Mouse (Mus musculus): ENCODE data around the gene Vmn1r43. TPM values are rescaled to one million over a fixed set of nuclear protein-coding genes. Genes with fewer than 3 reads are reported as not detected.
"Not testable (repeated sequence)": the region's sequence is repeated elsewhere in the genome, so short reads cannot be mapped to it uniquely, and the experiment has no call there.

The Vmn1r43 gene
- polyA plus RNA-seq (2011; ENCODE audit: insufficient read depth, insufficient read length, low replicate concordance, missing spikeins): not detected in 2 replicates

DNA sequence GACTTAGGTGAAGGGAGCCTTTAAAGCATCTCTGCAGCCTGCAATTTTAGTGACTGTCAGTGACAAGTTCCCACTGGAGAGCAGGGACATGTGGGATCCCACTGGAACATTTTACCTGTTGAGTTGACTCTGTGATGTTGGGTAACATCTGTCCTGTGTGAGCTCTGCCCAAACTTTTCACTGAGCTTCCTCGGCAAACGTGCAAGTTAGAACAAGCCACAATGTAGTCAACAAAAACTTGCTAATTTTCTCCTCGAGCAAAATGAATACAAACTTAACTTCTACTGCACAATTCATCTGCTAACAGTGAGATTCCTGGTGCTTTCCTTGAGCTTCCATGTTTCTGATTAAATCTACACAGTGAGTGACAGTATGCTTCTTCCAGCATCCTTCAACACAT lies at the start of gene Vmn1r43, which contains the start of gene Vmn1r42:
Gene Vmn1r43 (minus strand): TSS at position 101 of the 400 bp plus-strand sequence.
Gene Vmn1r42 (minus strand): TSS at position 101 of the 400 bp plus-strand sequence.
- H3K4me1 ChIP-seq (ENCODE audit: control insufficient read depth, insufficient read depth, low read length); H3K27ac ChIP-seq (ENCODE audit: control insufficient read depth, insufficient read depth, low read depth, low read length, poor library complexity); H3K4me3 ChIP-seq (replicated peaks; ENCODE audit: control insufficient read depth, low read depth, low read length): not testable (repeated sequence)
- WGBS: 67% methylated on average over 3 of the region's 3 CpGs

GRCm38 (mm10) chr6:89883812-89884211 lies 7.6 kb upstream of the Vmn1r43 start:
- Histone ChIP-seq H3K4me1 (ENCODE audit: control insufficient read depth, insufficient read depth, low read length) (no peaks in the 10 kb centered on the region), H3K4me3 (replicated peaks; ENCODE audit: control insufficient read depth, low read depth, low read length) (no peak overlapping the region), H3K27ac (ENCODE audit: control insufficient read depth, insufficient read depth, low read depth, low read length, poor library complexity) (no peak overlapping the region)
- TF ChIP-seq CTCF (IDR thresholded peaks at IDR 0.05; ENCODE audit: control insufficient read depth, insufficient read depth, low read length) (no peak), POLR2A (IDR thresholded peaks at IDR 0.05; ENCODE audit: borderline replicate concordance, control insufficient read depth, low read depth, low read length) (no peak)
- 36% methylated on average over 2 of the region's 2 CpGs for WGBS

DNA sequence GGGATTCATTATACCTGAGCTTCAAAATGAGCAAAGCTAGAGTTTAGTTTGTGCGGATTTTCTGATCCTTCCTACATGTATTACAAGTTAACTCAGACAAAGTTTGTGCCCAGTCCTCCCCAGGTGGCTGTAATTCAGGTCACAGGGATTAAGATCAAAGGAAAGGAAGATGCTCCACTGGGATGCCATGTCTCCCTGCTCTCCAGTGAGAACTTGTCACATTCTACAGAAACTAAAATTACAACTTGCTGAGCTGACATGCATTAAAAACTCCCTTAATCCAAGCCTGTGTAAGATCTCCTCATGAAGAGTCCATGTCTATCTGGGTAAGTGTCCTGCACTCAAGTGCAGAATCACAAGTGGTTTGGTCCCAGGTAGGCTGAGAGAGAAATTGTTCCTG lies 7.1 kb upstream of the Vmn1r43 start, which contains the start of gene Vmn1r44:
Gene Vmn1r44 (plus strand): TSS at position 301 of the 400 bp plus-strand sequence.
- TF ChIP-seq POLR2A (IDR thresholded peaks at IDR 0.05; ENCODE audit: borderline replicate concordance, control insufficient read depth, low read depth, low read length) (no peak), CTCF (IDR thresholded peaks at IDR 0.05; ENCODE audit: control insufficient read depth, insufficient read depth, low read length) (no peak)
- H3K4me1 ChIP-seq (ENCODE audit: control insufficient read depth, insufficient read depth, low read length): no peaks in the 10 kb centered on the region
- H3K4me3 ChIP-seq (replicated peaks; ENCODE audit: control insufficient read depth, low read depth, low read length): no peak within 1 kb of the TSS
- H3K27ac ChIP-seq (ENCODE audit: control insufficient read depth, insufficient read depth, low read depth, low read length, poor library complexity): no peak within 1 kb of the TSS
- WGBS: 76% methylated on average over 1 of the region's 1 CpGs

DNA sequence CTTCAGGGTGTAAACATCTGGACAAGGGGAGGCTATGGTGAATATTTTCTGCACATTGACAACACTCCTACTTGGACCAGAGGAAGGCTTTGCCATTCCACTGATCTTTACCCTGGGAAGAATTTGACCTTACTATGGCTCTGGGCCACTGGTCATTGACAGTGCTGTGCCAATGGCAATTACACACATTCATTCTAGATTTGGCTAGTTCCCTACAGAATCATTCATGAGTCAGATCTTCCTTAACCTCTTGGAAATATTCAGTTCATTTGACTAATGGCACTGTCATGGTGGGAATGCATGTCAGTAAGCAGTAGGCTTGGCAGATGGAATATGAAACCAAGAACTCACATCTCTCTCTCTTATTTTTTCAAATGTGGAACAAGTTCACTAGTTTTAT lies 4.7 kb upstream of the Vmn1r43 start:
- Histone ChIP-seq H3K4me1 (ENCODE audit: control insufficient read depth, insufficient read depth, low read length) (no peaks in the 10 kb centered on the region), H3K4me3 (replicated peaks; ENCODE audit: control insufficient read depth, low read depth, low read length) (no peak overlapping the region), H3K27ac (ENCODE audit: control insufficient read depth, insufficient read depth, low read depth, low read length, poor library complexity) (no peak overlapping the region)
- TF ChIP-seq CTCF (IDR thresholded peaks at IDR 0.05; ENCODE audit: control insufficient read depth, insufficient read depth, low read length) (no peak), POLR2A (IDR thresholded peaks at IDR 0.05; ENCODE audit: borderline replicate concordance, control insufficient read depth, low read depth, low read length) (no peak)

DNA sequence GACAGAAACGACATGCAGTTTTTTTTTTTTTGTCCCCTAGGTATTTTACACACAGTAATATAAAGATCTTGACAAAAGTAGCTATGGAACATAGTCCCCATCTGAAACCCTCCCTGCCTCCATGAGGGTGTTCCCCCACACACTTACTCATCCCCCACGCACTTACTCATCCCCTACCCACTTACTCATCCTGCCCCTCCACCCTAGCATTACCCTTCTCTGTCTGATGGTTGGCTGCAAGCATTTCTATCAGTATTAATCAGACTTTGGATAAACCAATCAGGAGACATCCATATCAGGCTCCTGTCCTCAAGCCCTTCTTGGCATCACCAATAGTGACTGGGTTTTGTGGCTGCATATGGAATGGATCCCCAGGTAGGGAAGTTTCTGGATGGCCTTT lies 750 bp upstream of the Vmn1r43 start:
- WGBS: 73% methylated on average over 2 of the region's 2 CpGs
- no peak overlapping the region for H3K27ac ChIP-seq (ENCODE audit: control insufficient read depth, insufficient read depth, low read depth, low read length, poor library complexity)
- no peaks in the 10 kb centered on the region for H3K4me1 ChIP-seq (ENCODE audit: control insufficient read depth, insufficient read depth, low read length)
- TF ChIP-seq POLR2A (IDR thresholded peaks at IDR 0.05; ENCODE audit: borderline replicate concordance, control insufficient read depth, low read depth, low read length): no peak
- no peak overlapping the region for H3K4me3 ChIP-seq (replicated peaks; ENCODE audit: control insufficient read depth, low read depth, low read length)

- H3K27ac ChIP-seq (ENCODE audit: control insufficient read depth, insufficient read depth, low read depth, low read length, poor library complexity): no peak overlapping the region
- H3K4me3 ChIP-seq (replicated peaks; ENCODE audit: control insufficient read depth, low read depth, low read length): no peak overlapping the region
- H3K4me1 ChIP-seq (ENCODE audit: control insufficient read depth, insufficient read depth, low read length): no peaks in the 10 kb centered on the region
- 88% methylated on average over 2 of the region's 2 CpGs for WGBS
- no peak for TF ChIP-seq CTCF (IDR thresholded peaks at IDR 0.05; ENCODE audit: control insufficient read depth, insufficient read depth, low read length)
- TF ChIP-seq POLR2A (IDR thresholded peaks at IDR 0.05; ENCODE audit: borderline replicate concordance, control insufficient read depth, low read depth, low read length): no peak
Observed at GRCm38 (mm10) chr6:89867976-89868375, 8.2 kb downstream of the Vmn1r43 start.

GRCm38 (mm10) chr6:89867276-89867675 lies 8.9 kb downstream of the Vmn1r43 start:
- no peaks in the 10 kb centered on the region for H3K4me1 ChIP-seq (ENCODE audit: control insufficient read depth, insufficient read depth, low read length)
- no peak overlapping the region for H3K4me3 ChIP-seq (replicated peaks; ENCODE audit: control insufficient read depth, low read depth, low read length)
- no peak for TF ChIP-seq CTCF (IDR thresholded peaks at IDR 0.05; ENCODE audit: control insufficient read depth, insufficient read depth, low read length)
- H3K27ac ChIP-seq (ENCODE audit: control insufficient read depth, insufficient read depth, low read depth, low read length, poor library complexity): no peak overlapping the region
- WGBS: 50% methylated on average over 2 of the region's 2 CpGs

DNA sequence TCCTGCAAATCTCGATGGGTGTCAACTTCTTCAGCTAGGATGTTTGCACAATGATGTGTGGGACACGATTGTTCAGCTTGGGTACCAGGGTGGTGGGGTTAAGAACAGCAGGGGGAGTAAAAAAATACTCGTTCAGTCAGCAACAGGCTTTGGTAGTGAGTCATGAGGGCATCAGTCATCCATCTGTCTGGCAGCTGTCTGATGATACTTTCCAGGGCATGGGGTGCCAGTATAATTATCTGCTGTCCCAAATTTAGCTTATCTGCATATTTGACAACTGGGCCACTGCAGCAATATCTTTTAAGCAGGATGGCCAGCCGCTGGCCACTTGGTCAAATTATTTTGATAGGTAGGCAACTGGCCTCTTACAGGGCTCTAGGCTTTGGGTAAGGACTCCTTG lies 12.4 kb downstream of the Vmn1r43 start:
- WGBS: 65% methylated on average over 4 of the region's 4 CpGs
- Histone ChIP-seq H3K4me3 (replicated peaks; ENCODE audit: control insufficient read depth, low read depth, low read length) (no peak overlapping the region), H3K4me1 (ENCODE audit: control insufficient read depth, insufficient read depth, low read length) (no peaks in the 10 kb centered on the region), H3K27ac (ENCODE audit: control insufficient read depth, insufficient read depth, low read depth, low read length, poor library complexity) (no peak overlapping the region)
- TF ChIP-seq CTCF (IDR thresholded peaks at IDR 0.05; ENCODE audit: control insufficient read depth, insufficient read depth, low read length) (no peak), POLR2A (IDR thresholded peaks at IDR 0.05; ENCODE audit: borderline replicate concordance, control insufficient read depth, low read depth, low read length) (no peak)

DNA sequence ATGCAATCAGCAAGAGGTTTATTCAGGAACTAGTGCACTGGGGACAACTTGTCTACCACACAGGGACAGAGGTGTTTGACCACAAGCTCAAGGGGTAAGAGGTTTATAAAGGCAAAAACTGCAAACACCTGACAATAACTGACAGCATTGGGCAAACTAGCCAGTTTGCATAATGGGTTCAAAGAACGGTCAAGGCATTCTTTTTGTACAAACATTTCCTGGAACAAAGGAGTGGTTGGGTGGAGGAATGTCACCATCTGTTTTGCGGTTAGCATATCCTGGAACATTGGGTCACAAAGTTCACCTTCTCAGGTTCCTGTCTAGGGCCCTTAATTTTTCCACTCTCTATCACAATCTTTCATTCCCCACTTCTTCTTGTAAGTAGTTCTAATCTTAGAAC lies 16.4 kb downstream of the Vmn1r43 start:
- no peak for TF ChIP-seq POLR2A (IDR thresholded peaks at IDR 0.05; ENCODE audit: borderline replicate concordance, control insufficient read depth, low read depth, low read length)
- no peak for TF ChIP-seq CTCF (IDR thresholded peaks at IDR 0.05; ENCODE audit: control insufficient read depth, insufficient read depth, low read length)
- no peak overlapping the region for H3K4me3 ChIP-seq (replicated peaks; ENCODE audit: control insufficient read depth, low read depth, low read length)
- no peaks in the 10 kb centered on the region for H3K4me1 ChIP-seq (ENCODE audit: control insufficient read depth, insufficient read depth, low read length)
- WGBS: 70% methylated on average over 2 of the region's 2 CpGs
- no peak overlapping the region for H3K27ac ChIP-seq (ENCODE audit: control insufficient read depth, insufficient read depth, low read depth, low read length, poor library complexity)
